Mouse (Mus musculus): ENCODE measurements around the gene AW551984.

DNA sequence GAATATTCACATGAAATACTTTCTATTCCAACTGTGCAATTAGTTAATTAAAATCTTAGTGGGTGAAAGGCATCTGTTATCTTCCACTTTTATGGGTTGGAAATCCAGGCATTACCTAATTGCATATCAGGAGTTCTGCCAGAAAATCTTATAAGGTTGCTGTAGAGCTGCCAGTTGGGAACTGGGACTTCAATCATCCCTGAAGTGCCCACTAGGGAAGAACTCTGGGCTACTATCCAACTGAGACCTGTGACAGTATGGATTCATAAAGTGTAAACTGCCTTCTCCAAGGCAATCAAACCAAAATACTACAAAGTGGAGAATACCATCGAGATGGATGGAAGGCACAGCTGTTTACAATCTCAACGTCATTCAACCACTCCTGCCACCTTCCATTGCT is 50.3 kb downstream of the AW551984 start, which contains the start of gene Olfr958:
- TF ChIP-seq CTCF (IDR thresholded peaks at IDR 0.05; ENCODE audit: extremely low read depth, insufficient read depth, low read length), result no peak
- no peak for TF ChIP-seq POLR2A (IDR thresholded peaks at IDR 0.05; ENCODE audit: extremely low read depth, insufficient read depth, low read length)

All from cortical plate, adult 2 months (tissue).